Mouse (Mus musculus) adrenal gland, adult (tissue): ENCODE results near the gene Itga5.
"Not testable (repeated sequence)": the region's sequence is repeated elsewhere in the genome, so short reads cannot be mapped to it uniquely, and the experiment has no call there.

Experiments used
- DNase-seq, 2 experiments: peaks; one replicate each; pipeline ENCODE4 v3.0.0; 2022 to 2023; ENCODE audit warnings: low spot score in 1 of 2; ENCODE audit not compliant: inconsistent age in 2 of 2

The Itga5 gene

DNA sequence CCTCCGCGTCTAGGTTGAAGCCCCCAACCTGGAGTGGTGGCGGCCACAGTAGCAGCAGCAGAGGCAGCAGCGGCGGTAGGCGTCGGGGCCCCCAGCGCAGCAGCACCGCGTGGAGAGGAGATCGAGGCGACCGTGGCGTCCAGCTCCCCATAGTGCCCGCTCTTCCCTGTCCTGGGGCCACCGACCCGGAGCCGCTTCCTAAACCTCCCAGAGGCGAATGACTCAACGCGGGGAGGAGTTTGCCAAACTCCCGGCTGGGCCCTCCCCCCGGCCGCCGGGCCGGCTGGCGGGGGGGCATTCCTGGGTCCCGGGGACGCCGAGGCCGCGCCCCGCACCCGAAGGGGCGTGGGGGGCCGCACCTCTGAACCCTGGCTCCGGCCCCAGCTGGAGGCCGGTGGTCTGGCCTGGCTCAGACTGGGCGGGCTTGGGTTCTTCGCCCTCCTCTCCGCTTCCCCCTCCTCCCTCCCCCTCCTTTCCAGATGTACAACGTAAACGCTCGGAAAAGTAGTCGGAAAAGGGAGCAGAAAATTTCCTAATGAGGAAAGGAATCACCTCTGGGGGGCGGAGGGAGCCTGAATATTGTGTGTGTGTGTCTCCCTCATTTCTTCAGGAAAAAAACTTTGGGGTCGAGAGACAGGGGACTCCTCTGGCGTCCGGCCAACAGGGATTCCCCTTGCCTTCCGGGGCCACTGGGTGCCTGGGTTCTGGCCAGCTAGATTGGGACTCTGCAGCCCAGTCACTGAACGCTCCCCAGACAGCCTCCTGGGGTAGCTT, at the start of gene Itga5:
Gene Itga5, minus strand, starts transcription at position 388 of the 774 bp plus-strand sequence.
- peak; percentile 91 to 97 for DNase-seq

DNA sequence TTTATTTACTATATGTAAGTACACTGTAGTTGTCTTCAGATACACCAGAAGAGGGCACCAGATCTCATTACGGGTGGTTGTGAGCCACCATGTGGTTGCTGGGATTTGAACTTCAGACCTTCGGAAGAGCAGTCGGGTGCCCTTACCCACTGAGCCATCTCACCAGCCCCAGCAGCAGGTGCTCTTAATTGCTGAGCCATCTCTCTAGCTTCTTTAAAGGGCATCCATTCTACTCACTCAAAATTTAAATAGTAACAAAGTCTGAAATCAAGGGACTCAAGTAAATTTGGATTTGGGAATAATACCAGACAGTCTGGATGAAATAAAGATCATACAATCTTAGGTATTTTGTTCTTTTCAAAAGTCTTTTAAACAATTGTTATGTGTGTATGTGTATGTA, 39.0 kb upstream of the Itga5 start:
- not testable (repeated sequence) for DNase-seq

DNA sequence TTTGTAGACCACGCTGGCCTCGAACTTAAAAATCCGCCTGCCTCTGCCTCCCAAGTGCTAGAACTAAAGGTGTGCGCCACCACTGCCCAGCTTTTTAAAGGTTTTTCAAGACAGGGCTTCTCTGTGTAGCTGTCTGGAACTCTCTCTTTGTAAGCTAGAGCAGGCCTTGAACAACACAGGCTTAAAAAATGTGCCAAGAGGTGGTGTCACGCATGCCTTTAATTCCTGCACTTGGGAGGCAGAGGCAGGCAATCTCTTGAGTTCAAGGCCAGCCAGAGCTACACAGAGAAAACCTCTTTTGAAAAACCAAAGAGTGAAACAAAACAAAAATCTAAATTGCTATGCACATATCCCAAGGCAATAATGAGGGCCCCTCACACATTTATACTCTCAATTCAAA, 34.8 kb upstream of the Itga5 start:
- no peak for DNase-seq

GRCm38 (mm10) chr15:103393577-103393976, 27.0 kb upstream of the Itga5 start:
- no peak for DNase-seq

DNA sequence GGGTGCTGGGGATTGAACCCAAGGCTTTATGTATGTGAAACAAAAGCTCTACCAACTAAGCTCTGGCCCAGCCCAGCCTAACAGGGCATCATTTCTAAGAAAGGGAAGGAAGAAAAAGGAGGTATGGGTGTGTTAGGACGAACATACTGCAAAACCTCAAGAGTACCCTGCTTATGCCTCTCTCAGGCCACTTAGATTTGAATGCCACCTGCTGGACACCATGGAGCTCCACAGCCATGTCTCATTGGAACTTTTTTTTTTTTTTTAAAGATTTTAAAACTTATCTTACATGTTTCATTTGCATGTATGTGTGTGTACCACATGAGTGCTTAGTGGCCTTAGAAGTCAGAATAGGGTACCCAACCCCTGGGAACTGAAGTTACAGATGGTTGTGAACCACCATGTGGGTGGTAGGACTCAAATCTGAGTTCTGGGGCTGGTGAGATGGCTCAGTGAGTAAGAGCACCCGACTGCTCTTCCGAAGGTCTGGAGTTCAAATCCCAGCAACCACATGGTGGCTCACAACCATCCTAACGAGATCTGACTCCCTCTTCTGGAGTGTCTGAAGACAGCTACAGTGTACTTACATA, 22.1 kb upstream of the Itga5 start:
- DNase-seq, result peak; percentile 20 to 71

DNA sequence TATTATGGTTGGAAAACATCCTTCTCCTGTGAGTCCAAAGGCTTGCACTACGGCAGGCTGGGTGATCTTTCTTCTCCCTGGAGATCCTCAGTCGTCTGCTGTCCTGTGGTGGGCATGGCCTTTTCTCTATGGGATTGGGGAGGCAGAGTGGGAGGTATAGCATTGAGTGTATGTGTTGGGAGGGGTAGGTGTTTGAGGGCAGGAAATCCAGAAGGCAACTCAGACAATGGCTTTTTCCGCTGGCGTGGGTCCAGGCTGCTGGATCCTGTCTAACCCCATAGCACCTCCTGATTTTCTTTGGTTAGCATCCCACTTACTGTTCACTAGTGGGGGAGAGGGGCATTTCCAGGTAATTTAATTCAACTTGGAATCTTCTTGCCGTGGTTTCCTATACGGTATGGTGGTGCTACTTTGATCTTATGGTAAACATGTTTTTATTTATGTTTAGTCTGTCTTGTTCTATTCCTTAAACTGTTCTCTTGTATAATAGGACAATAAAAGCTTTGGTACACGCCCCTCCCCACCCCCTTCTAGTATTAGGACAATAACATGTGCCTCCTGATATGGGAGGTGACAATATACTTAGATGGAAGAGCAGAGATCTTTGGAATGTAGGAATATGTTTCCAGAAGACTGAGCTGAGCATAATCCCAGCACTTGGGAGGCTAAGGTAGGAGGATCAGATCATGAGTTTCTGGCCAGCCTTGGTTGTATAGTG, 17.4 kb upstream of the Itga5 start:
- peak; percentile 62 to 73 for DNase-seq

GRCm38 (mm10) chr15:103382795-103383406, 16.3 kb upstream of the Itga5 start:
- peak; percentile 71 to 83 for DNase-seq

DNA sequence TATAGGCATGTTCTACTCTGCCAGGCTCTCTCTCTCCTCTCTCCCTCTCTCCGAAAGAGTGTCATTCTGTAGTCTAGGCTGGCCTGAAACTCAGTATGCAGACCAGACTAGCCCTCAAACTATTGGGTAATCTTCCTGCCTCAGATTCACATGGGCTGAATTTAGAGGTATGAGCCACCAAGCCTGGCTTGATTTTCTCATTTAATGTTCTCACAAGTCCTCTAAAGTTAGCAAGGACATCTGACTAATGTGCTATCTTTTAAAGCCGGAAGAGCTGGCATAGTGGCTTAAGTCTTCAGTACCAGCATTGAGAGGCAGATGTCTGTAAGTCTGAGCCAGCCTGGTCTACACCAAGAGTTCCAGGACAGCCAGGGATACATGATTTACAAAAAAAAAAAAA, 15.5 kb upstream of the Itga5 start:
- peak; percentile 18 to 72 for DNase-seq

DNA sequence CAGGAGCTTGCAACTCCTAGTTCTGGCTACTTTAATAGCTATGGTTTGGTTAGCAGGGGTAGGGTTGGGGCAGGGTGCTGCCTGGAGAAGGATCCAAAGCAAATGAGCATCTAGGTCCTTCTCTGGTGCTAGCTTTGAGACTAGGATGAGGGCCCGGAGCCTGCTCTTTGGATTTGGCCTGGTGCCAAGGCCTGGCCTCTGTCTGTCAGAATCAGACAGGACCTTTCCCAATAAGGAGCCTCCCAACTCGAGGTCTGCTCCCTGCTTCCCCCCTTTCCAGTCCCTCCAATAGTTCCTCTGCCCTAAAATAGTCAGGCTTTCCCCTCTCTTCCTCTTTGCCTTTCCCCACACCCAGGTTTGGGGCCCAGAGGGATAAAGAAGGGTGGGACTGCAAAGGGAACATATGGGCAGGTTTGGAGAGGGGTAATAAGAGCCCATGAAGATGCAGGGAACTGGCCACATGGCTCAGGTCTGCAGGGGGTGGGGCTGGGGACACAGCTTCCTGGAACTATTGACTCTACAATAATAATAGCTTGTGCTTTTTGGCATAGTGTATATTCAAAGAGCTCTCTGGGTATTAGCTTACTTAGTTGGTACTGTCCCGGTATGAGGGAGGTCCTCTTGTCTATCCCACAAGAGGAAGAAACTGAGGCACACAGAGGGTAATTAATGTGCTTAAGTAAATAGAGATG, 12.2 kb upstream of the Itga5 start:
- DNase-seq, result peak in 1 of 2 experiments; percentile 57

GRCm38 (mm10) chr15:103377752-103378664, 11.4 kb upstream of the Itga5 start:
- peak; percentile 35 to 39 for DNase-seq

DNA sequence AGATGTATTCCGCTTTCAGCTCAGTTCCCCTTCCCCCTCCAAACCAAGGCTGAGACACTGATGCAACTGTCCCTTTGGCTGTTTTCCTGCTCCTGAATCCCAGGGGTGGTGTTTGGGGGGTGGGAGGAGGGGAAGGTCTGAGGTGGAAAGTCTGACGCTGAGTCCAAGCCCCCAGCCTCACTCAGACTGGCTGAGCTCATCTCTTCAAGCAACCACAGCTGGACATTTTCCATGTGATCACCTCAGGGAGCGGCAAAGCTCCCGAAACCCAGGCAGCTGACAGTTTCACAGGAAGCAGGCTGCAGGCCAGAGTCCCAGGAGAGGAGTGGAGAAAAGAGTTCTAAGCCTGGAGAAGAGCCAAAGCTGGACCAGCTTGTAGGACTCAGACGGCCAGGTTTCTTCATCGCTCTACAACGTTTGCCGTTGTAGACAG, 10.3 kb upstream of the Itga5 start:
- peak in 1 of 2 experiments; percentile 63 for DNase-seq

DNA sequence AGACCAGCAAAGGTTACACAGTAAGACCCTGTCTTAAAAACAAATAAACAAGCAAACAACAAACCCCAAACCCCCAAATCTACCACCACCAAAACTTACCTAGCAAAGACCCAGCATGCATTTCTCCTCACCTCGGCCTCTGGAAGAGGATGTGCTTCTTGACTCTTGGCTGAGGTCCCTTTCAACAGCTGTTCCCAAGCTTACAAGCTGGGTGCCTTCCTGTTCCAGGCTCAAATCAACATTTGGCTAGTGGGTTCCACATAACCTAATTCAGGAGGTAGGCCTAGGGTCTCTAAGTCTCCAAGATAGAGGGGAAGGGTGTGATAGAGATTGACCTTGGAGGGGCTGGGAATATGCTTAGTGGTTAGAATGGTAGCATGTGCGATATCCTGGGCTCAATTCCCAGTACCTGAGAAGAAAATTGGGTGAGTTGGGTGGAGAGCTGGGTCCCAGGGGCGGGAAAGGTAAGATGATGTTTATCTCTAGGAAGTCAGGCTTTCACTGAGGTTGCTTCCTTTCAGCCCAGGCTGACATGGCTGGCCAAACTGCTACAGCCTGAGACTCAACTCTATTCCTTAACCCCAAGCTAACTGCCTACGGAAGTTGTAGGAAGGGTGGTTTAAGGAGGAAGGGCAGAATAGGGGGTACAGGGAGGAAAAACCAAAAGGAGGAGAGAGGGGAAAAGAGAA, 8.7 kb upstream of the Itga5 start:
- DNase-seq, result no peak

- DNase-seq, result no peak
Measured at GRCm38 (mm10) chr15:103372461-103372860, 5.9 kb upstream of the Itga5 start.

- DNase-seq, result no peak
Measured at GRCm38 (mm10) chr15:103371741-103372140, 5.2 kb upstream of the Itga5 start.

DNA sequence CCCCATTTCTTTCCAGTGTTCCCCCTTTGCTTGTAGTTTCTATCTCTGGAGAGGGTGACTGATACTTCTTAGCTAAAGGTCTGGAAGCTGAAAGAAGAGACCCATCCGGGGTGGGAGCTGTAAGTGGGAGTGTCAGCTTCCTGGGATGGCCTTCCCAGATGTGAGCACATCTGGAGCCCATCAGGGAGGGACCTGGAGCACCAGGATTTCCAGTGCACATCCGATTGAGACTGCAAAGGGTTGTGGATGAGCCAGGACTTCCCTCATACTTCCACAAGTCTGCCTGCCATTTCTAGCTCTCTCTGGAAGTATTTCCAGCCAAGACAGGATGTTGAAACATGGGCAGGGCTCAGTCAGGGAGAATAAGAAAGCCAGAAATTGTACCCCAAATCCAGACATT, 4.6 kb upstream of the Itga5 start:
- DNase-seq, result peak in 1 of 2 experiments; percentile 30

- DNase-seq, result peak in 1 of 2 experiments; percentile 31
Measured at GRCm38 (mm10) chr15:103370462-103370861, 3.9 kb upstream of the Itga5 start.

DNA sequence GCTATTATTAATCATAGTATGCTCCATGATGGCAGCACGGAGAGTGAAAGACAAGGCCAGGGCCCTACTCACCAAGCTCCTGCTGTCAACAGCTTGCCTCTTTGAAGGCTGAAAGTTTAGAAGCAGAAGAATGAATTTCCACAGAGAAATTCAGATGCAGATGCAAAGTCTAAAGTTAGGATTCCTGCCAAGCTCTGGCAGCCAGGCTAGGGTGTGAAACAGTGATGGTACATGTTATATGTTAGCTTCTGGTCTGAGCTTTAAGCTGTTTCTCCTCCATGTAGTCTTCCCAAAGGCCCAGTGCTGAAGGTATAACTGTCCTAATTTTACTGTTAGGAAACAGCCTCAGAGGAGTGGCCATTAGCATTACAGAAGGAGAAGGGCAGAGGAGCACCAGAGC, 2.6 kb upstream of the Itga5 start:
- peak in 1 of 2 experiments; percentile 18 for DNase-seq

DNA sequence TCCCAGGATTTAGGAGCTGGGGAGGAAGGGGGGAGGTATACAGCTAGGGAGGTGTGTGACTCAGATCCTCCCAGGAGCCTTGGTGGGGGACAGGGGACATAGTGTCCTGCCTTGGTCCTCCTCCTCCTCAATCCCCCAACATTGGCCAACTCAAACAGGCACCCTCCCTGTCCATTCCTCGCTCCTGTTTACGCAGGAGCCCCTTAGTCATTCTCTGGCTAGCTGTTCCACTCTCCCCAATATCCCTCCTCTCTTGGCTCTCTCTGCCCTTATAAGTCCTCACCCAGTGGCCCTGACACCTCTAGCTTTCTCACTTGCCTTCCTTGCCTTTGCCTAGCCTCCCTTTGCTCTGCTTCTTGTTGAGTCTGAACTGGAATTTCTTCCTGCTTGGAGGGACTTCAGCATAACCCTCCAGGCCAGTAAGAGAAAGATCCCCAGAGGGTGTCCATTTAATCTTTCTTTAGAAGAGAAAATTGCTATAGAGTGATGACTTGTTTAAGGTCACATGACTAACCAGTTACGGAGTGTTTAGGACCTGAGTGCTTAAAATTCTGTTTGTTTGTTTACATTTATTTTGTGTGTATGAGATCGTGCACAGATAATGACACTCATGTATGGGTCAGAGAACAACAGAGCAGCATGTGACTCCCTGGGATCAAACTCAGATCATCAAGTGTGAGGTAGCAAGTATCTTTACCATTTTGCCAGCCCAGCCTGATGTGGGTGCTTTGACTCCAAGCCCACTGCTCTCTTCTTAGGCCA, 1.8 kb upstream of the Itga5 start:
- DNase-seq, result peak in 1 of 2 experiments; percentile 17
